Mouse (Mus musculus) adrenal gland, adult 2 months (tissue): ENCODE data around the gene Nrip1. TPM values are rescaled to one million over a fixed set of nuclear protein-coding genes. Genes with fewer than 3 reads are reported as not detected.

Source experiments
- DNase-seq: peaks from one replicate; pipeline ENCODE4 v3.0.0; 2021
- polyA plus RNA-seq: library from polyadenylated mRNA; depleted of rRNA; stranded (reverse); fragments of >200 nt; gene quantifications from 2 replicates; pipeline ENCODE4 v1.2.3, GENCODE M21; 2012
- total RNA-seq, 2 experiments: library from RNA; stranded (reverse); gene quantifications; 2 replicates each; pipeline ENCODE4 v1.2.3; 2021

Nrip1 gene
- total and polyA plus RNA-seq, 3 experiments = 7.7 to 95.3 (median 80.3) TPM

DNA sequence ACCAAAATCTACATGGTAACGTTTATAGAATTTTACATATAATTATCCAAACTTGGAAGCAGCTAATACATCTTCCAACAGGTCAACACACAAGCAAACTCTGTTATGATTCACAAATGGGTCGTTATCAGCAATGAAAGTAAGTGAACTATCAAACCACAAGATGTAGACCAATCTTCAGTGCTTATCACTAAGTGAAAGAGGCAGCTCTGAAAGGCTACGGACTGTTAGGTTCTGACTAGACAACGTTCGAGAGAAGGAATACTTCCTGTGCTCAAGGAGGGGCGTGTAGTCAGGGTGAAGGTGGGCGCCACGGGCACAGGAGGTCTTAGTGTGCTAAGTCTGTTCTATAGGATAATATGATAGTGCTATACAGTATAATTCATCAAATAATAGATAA, 93.3 kb downstream of the Nrip1 start:
- no peak for DNase-seq

DNA sequence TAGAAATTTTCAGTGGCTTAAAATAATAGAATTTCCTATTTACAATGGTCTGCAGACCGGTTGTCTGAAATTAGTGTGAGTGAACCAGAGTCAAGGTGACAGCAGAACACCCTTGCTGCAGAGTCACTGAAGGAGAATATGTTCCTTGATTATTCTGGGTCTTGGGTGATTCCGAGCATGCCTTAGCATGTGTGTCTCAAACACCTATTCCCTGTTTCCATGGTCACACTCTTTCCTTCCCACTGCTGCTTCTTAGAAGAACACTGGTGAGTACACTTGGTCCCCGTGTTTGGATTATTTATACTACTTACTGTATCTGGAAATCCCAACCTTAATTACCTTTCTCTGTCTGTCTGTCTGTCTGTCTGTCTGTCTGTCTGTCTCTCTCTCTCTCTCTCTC, 97.4 kb downstream of the Nrip1 start:
- DNase-seq = no peak

DNA sequence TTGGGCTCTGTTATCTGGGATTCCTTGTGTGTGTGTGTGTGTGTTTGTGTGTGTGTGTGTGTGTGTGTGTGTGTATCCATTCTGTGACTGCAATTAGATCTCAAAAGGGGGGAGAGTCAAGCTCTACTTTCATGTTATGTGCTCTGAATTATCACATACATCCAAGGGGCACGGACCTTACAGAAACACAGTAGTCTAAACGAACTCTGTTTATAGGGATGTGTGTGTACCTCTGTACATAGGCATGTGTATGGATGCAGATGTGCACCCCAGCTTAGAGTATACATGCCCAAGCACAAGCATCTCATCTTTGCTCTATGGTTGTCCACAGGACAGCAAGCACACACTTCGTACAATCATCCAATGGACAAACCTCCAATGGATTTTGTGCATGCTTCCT, 98.0 kb downstream of the Nrip1 start:
- no peak for DNase-seq

DNA sequence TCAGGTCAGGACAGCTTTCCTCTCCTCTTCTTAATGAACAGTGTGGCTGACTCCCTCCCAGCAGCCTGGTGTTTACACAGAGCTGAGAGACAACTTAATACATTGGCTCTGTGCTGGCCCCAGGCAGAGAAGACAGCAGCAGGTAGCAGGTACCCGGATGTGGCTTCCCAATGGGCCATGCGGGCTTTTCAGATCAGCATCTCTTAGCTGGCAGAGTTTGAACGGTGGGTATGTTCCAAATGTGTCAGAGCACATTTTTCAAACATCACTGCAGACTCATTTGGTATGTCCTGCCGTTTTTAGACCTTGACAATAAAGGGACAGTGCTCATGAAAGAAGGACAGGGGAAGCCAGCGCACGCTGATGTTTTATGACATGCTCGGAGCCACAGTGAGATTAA, 98.5 kb downstream of the Nrip1 start:
- peak; percentile 34 for DNase-seq

DNA sequence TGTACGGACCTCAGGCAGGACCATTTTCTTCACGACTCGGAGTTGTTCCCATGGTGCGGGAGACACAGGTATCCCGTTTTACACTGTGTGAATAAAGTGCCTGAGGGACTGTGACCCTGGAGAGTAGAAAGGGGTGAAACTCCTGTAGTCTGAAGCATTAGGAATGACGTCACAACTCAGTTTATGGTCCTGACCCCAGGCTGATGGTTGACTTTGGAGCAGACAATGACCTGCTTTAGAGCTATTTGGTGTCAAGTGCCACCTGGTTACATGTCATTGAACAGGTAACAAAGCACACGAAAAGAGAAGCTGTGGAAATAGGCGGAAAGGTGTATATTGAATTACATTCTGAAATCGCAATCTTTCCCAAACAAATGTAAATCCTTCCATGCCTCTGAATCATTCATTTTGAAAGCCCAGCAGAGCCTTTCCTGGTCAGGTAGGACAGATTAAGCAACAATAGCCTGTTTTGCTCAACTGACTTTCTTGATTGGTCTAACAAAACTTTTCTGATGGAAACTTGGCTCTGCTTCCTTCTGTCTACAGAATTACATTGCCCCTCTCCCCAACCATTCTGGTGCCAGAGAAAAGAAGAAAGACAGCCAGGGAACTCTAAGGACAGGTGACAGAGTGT, 106.9 kb downstream of the Nrip1 start:
- no peak for DNase-seq

DNA sequence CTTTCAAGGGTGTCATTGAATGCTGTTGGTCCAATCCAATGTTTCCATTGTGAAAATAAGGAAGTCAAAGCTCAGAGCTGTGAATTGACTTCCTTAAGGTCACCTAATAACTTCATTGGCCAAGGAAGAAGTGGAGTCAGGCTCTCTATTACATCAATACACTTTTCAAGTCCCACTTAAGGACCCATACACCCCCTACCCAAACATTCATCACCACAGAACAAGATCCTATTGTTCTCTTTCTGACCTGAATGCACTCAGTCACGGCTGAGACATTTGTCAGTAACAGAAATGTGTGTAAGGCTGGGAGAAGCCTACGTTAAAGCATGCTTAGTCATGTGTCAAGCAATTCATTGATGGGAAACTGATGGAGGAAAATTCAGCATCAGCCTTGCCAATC, 107.8 kb downstream of the Nrip1 start:
- DNase-seq = no peak

DNA sequence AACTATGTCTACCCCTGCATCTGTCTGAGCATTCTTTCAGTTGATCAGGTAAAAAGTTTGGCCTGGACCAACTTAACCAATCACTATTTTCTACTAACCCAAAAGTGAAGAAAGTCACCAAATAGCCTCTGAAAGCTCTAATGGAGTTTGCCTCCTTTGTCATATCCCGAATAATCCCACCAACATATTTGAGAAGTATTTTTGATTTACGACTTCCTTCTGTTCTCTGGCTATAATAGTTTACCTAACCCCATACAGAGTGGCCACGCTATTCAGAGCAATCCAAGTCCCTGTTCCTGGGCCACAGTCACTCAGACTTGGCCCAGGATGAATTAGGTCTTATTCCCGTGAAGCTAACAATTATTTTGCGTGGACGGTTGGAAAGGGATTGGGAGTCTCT, 108.3 kb downstream of the Nrip1 start:
- no peak for DNase-seq

DNA sequence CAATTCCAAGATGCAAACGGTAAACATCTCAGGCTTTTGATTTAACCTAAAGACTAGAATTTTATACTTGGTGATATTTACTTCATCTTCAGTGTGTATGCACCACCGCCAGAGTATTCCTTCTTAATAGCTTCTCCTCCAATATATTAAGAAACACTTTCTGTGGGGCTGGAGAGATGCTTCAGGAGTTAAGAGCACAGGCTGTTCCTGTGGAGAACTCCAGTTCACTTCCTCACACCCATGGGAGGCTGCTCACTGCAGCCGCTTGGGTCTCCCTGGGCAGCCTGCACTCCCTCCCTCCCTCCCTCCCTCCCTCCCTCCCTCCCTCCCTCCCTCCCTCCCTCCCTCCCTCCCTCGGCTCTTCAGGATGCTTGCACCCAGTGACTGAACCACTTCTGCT, 110.2 kb downstream of the Nrip1 start:
- no peak for DNase-seq

DNA sequence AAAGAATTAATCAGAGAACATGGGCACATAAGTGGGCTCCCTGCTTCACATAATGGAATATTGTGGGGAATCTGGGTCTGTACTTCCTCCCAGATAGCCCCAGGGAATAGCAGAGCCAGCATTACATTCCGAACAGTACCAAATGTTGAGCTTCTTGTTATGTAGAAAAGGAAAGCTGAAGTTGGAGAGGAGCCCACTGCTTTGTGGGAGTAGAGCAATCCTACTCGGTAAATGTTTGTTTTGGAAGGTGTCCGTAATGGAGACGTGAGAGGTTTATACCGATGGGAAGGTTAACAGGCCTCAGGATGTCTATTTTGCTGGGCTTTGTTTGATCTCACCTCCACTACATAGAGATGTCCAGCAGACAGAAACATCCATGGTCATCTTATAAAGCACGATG, 113.3 kb downstream of the Nrip1 start:
- no peak for DNase-seq

DNA sequence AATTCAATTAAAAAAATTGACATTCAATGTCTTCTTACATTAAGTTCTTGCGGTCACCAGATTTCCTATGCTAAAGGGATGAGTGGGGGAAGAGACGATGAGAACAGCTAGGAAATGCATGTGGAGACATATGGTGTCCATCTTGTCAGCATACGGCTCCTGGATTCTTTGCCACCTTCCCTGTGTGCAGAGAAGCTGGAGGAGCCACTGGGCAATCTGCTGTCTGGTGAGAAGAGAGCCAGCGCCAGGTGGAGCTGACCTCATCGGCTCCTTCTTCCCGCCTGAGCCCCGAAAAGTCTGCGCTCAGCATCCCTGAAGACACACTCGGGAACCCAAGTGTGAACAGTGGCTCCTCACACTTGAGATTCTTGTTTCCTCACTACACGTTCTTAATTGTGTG, 121.8 kb downstream of the Nrip1 start:
- no peak for DNase-seq

DNA sequence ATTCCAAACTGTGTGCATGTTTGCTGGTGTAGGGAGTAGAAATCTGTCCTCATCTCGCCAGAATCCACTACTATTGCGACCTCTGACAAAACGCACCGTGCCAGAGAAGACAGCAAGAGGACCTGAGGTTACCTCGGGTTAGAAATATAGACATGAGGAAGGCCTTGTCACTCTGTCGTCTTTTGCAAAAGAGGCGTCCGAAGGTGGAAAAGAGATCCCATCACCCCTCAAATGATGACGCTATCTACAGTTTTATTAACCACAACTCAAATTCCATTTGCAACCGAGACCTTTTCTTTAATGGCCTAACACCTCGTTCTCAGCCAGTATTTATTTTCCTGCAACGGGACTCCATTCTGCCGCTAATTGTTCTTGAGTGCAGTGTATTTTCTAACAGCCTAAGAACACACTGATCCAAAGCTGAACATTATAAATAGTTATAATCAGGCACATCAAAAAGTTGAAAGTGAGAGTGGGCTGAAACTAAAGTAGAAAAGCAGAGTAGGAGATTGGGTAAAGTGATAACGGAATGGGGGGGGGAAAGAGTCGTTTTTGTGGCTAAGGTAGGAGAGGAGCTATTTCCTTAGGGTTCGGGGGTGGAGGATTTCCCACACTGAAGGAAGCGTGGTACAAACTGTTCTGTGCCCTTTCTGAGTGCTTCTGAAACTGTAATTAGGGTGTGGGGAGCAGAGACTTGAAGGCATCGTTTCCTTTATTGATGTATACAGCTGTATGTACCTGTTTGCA, 124.1 kb downstream of the Nrip1 start:
- DNase-seq = no peak

DNA sequence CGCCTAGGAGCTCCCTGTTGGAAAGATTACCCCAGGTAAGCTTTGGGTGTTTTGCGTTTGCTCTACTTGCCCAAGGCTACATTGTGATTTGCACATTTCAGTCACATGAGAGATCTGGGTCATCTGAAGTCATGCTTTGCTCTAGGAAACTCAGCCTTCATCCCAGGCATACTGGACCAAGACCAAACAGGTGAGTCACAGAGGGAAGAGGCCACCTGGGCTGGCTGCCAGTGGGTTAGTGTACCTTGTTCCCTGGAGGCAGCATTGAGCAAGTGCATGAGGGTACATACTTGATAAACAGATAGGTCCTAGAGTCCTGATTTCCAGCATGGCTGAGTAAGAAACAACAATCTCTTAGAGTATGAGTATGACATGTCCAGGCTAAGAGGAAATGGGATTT, 130.8 kb downstream of the Nrip1 start:
- DNase-seq = peak; percentile 72

DNA sequence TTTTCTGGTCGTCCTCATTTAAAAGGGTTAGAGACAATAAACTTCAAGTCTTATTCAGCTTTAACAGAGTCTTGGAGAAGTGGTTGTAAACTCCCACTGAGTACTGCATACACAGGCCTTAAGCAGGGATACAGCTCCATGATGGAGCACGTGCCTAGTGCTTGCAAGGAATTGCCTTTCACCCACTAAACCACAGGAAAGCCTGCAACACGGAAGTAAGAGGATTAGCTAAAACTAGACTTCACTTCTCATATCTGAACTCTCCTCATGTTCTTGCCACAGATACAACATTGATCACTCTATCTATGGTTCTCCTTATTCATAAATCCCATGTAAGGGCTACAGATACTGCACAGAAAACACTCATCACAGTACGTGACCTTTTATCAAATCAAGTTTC, 132.4 kb downstream of the Nrip1 start:
- DNase-seq = no peak

DNA sequence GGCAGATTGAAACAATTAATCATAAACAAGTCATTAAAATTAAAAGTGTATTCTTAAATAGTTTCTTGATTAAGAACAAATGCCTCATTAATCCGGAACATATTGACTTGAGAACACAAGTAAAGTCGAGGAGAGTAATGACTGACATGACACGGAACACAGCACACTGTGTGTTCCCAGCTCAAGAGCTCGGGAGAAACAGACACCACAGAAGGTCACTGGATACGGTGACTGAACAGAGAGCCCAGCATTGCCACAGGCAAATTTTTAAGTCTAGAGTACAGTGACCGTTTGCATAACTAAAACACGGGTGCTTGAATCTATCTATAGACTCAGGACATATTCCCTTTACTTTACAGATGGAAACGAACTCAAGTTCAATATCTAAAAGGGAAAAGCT, 134.3 kb downstream of the Nrip1 start:
- no peak for DNase-seq

DNA sequence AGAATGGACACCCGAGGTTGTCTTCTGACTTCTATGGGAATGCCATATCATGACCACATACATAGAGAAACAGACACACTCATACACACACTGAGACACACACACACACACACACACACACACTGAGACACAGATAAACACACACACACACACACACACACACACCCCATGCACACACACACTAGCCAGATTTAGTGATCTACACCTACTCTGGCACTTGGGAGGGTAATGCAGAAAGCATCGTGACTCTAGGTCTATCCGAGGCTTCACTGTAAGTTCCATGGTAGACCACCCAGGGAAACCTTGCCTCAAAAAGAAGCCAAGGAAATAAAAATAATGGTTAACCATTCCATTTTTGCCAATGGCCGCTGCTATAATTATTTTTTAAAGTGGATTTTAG, 134.8 kb downstream of the Nrip1 start:
- no peak for DNase-seq
